Mouse (Mus musculus) right cerebral cortex, postnatal 10 days (tissue): ENCODE data around the gene Fcgr3.
"Not testable (repeated sequence)": the region's sequence is repeated elsewhere in the genome, so short reads cannot be mapped to it uniquely, and the experiment has no call there.

Source experiments
- DNase-seq, 2 experiments: peaks; one replicate each; pipeline ENCODE4 v3.0.0; 2021; ENCODE audit warnings: low spot score in 2 of 2

Gene Fcgr3

GRCm38 (mm10) chr1:171085718-171086117 lies 21.0 kb upstream of the Fcgr3 start:
- DNase-seq: no peak

GRCm38 (mm10) chr1:171081512-171082231 lies 16.9 kb upstream of the Fcgr3 start:
- DNase-seq: not testable (repeated sequence)

- not testable (repeated sequence) for DNase-seq
Observed at GRCm38 (mm10) chr1:171079825-171080224, 15.1 kb upstream of the Fcgr3 start.

GRCm38 (mm10) chr1:171079345-171079744 lies 14.6 kb upstream of the Fcgr3 start:
- not testable (repeated sequence) for DNase-seq

GRCm38 (mm10) chr1:171078419-171078818 lies 13.7 kb upstream of the Fcgr3 start:
- DNase-seq: not testable (repeated sequence)

GRCm38 (mm10) chr1:171077955-171078354 lies 13.2 kb upstream of the Fcgr3 start:
- peak in 1 of 2 experiments; percentile 66 for DNase-seq

GRCm38 (mm10) chr1:171077192-171077591 lies 12.5 kb upstream of the Fcgr3 start:
- not testable (repeated sequence) for DNase-seq

- DNase-seq: not testable (repeated sequence)
Observed at GRCm38 (mm10) chr1:171076176-171076575, 11.4 kb upstream of the Fcgr3 start.

- peak; percentile 57 to 61 for DNase-seq
Observed at GRCm38 (mm10) chr1:171074283-171074682, 9.5 kb upstream of the Fcgr3 start.

- DNase-seq: not testable (repeated sequence)
Observed at GRCm38 (mm10) chr1:171072217-171072616, 7.5 kb upstream of the Fcgr3 start.

- DNase-seq: not testable (repeated sequence)
Observed at GRCm38 (mm10) chr1:171071726-171072125, 7.0 kb upstream of the Fcgr3 start.

GRCm38 (mm10) chr1:171070879-171071278 lies 6.1 kb upstream of the Fcgr3 start:
- not testable (repeated sequence) for DNase-seq

- DNase-seq: peak in 1 of 2 experiments; percentile 68
Observed at GRCm38 (mm10) chr1:171069508-171069907, 4.8 kb upstream of the Fcgr3 start.

GRCm38 (mm10) chr1:171067928-171068327 lies 3.2 kb upstream of the Fcgr3 start:
- not testable (repeated sequence) for DNase-seq

- DNase-seq: not testable (repeated sequence)
Observed at GRCm38 (mm10) chr1:171066583-171066982, 1.8 kb upstream of the Fcgr3 start.

GRCm38 (mm10) chr1:171065768-171066167 lies 1.0 kb upstream of the Fcgr3 start:
- peak; percentile 75 to 76 for DNase-seq

- peak; percentile 79 to 85 for DNase-seq
Observed at GRCm38 (mm10) chr1:171065243-171065587, 480 bp upstream of the Fcgr3 start.

- peak; percentile 75 to 79 for DNase-seq
Observed at GRCm38 (mm10) chr1:171063569-171064490, 905 bp downstream of the Fcgr3 start.

GRCm38 (mm10) chr1:171061566-171061965 lies 3.2 kb downstream of the Fcgr3 start:
- no peak for DNase-seq

- DNase-seq: no peak
Observed at GRCm38 (mm10) chr1:171060392-171060791, 4.3 kb downstream of the Fcgr3 start.

GRCm38 (mm10) chr1:171059203-171059602 lies 5.5 kb downstream of the Fcgr3 start:
- no peak for DNase-seq

GRCm38 (mm10) chr1:171057253-171057652 lies 7.5 kb downstream of the Fcgr3 start:
- DNase-seq: no peak

- no peak for DNase-seq
Observed at GRCm38 (mm10) chr1:171053305-171053704, 11.4 kb downstream of the Fcgr3 start.
